Mouse (Mus musculus): Measurements from ENCODE around the gene Ikbip.

The Ikbip gene

GRCm38 (mm10) chr10:91122646-91123045, 39.9 kb downstream of the Ikbip start:
- no peak for DNase-seq (ENCODE audit: low spot score in 2 of 2)

GRCm38 (mm10) chr10:91123281-91123827, 40.6 kb downstream of the Ikbip start:
- DNase-seq (ENCODE audit: low spot score in 2 of 2) = no peak

DNA sequence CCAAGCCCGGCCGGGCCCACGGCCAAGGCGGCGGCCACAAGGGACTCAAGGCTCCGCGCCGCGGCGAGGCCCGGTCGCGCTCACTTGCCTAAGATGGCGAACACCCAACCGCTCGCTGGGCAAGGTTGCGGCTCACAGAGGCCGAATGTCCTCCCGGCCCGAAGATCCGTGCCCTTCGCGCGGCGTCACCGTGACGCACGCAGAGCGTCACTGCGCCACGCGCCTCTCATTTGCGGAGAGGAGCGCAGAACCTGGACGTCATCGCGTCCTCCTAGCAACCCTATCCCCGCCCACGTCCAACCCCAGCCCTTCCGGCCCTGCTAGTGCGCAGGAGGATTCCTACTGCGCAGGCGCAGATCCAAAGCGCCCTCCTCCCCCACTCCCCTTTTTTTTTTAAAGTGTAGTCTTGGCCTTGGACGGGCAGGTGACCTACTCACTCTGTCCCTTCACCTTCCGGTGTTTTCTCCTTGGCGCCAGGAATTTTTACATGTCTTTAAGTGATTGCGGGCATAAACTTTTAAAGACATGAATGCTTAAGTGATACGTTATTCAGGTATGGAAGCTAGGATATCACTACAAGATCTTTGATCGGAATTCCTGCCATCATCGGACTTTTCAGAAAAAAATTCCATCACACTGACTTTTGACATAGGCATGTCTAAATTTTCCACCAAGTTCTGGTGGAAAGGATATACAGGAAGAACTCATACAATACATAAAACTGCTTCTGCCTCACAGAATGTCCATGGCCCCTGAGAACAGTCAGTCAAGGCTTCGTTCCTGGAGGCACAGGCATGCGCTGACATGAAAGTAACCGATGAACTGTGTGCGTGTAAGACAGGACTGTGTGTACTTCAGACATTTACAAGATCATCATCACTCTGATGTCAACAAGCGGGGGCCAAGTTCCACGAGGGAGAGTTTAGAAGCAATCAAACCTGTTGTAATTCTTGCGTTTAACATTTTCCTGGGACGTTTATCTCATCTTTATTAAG, 41.4 kb downstream of the Ikbip start, which contains the start of gene Slc25a3:
Gene Slc25a3, minus strand, starts transcription at position 232 of the 995 bp plus-strand sequence.
- peak; percentile 88 to 96 for DNase-seq (ENCODE audit: low spot score in 2 of 2)

DNA sequence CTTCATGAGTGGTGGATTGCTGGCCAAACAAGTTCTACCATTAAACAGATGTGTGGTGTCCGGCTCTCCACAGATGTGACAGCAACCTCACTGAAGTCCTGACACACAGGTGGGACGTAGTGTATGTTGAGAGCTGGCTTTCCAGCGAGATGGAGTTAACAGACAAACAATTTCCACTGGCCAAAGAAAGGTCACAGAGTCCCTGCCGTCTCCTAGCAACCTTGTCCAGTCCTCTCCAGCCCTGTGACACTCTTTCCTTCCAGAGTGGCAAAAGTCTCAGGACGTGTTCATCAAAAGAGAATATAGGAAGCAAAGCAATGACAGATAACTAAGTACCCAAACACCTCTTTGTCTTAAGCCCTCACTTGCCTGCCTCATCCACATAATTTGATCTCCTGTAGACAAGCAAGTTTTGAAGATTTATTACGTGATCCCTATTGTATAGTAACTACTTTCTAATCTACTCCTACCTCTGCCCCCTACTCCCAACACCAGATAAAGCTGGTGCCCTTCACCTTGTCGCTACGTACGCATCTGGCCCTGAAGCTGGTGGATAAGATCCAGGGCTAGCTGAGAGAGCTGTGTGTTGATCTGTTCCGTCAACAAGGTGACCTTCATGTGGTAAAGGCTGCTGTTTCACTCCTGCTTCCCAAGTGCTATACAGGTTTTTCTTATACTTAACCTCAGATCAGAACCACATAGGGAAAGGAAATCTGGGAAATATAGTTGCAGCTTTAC, 44.0 kb downstream of the Ikbip start:
- DNase-seq (ENCODE audit: low spot score in 2 of 2) = no peak

DNA sequence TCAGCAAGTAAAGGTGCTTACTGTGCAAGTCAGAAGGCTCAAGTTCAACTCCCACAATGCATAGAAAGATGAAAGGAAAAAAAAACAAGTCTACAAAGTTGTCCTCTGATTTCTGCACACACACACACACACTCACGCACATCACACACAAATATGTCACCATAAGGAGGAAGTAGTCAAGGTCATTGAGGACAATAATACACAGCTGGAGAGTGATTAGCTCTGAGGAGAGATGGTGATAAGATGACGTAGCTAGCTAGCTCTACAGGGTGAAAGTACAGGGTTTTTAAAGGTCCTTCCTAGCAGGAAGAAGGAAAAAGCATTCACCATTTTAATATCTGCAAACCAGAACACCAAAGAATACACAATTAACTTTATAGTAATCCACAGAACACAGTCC, 44.7 kb downstream of the Ikbip start:
- no peak for DNase-seq (ENCODE audit: low spot score in 2 of 2)

DNA sequence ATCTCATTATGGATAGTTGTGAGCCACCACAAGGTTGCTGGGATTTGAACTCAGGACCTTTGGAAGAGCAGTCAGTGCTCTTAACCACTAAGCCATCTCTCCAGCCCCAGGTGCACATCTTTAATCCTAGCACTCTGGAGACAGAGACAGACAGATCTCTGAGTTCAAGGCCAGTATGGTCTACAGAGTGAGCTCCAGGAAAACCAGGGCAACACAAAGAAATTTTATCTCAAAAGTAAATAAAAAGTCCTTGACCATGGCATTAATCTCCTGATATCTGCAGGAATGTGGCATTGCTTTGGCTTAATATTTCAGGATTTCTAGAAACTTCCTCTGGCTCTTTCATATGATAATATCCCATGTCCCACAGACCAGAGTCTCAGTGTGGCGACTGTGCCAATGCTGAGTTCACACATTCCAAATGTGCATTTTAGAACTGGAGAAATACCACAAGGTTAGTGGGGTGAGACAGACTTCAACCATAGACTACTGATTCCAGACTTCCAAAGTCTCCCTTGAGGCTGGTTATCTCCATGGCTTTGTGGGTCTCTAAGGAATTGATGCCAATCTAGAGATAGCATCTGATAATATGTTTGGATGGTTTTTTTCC, 45.9 kb downstream of the Ikbip start:
- no peak for DNase-seq (ENCODE audit: low spot score in 2 of 2)

GRCm38 (mm10) chr10:91130792-91131191, 48.1 kb downstream of the Ikbip start:
- no peak for DNase-seq (ENCODE audit: low spot score in 2 of 2)

- DNase-seq (ENCODE audit: low spot score in 2 of 2) = no peak
Measured at GRCm38 (mm10) chr10:91131565-91131964, 48.8 kb downstream of the Ikbip start.

GRCm38 (mm10) chr10:91135302-91135972, 52.7 kb downstream of the Ikbip start:
- no peak for DNase-seq (ENCODE audit: low spot score in 2 of 2)

DNA sequence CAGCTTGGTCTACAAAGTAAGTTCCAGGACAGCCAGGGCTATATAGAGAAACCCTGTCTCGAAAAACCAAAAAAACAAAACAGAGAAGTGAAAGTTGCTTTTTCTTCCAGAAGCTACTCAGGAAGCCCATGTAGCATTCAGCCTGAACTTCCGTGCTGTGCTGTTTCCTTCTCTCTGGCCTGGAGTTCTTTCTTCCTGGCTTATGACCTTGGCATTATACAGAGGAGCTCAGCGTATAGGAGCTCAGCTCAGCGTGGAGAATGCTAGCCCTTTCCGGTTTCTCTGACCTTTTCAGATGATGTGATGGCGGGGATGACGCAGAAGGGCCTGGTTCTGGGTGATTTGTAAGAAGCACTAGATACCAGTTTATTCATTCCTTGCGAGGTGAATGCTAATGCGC, 54.7 kb downstream of the Ikbip start:
- DNase-seq (ENCODE audit: low spot score in 2 of 2) = no peak

GRCm38 (mm10) chr10:91138317-91138716, 55.6 kb downstream of the Ikbip start:
- DNase-seq (ENCODE audit: low spot score in 2 of 2) = no peak

DNA sequence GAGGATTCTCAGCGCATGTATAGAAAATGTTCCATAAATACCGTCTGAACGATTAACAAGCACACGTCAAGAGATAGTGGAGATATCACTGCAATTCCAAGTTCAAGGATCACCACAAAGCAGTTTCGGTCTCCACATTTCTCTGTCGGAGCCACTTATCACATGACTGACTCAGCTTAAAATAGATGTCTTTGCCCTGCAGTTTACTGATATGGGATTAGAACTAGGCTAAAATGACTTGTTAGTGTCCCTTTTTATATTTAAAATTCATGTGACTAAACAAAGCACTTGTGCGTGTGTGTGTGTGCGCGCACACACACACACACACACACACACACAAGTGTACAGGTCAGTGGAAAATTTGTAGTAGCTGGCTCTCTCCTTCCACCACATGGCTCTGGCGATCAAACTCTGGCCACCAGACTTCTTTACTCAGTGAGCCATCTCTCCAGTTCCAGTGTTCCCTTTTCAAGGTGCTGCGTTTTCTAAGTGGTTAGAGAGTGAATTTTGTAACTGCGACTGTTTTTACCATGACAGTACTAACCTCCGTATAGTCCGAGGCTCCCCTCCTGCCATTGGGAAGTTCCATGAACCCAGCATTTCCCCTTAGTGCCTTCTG, 56.5 kb downstream of the Ikbip start:
- DNase-seq (ENCODE audit: low spot score in 2 of 2) = no peak

DNA sequence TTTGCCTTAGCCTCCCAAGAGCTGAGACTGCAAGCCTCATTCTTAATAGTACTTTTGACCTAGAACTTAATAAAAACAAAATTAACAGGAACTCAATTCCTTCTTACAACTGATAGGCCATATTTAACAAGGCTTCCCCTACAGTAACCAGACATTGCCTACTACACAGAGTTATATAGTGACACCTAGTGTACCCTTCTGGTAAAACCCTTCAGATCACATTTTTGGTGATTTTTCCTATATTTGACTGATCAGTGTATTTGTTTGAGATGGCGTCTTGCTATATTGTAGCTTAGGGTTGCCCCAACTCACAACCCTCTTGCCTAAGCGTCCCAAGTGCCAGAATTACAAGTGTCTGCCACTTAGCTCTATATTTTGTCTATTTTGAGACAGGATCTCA, 58.8 kb downstream of the Ikbip start:
- DNase-seq (ENCODE audit: low spot score in 2 of 2) = no peak

- no peak for DNase-seq (ENCODE audit: low spot score in 2 of 2)
Measured at GRCm38 (mm10) chr10:91142654-91143191, 60.0 kb downstream of the Ikbip start.

- DNase-seq (ENCODE audit: low spot score in 2 of 2) = no peak
Measured at GRCm38 (mm10) chr10:91143313-91144230, 60.8 kb downstream of the Ikbip start.

DNA sequence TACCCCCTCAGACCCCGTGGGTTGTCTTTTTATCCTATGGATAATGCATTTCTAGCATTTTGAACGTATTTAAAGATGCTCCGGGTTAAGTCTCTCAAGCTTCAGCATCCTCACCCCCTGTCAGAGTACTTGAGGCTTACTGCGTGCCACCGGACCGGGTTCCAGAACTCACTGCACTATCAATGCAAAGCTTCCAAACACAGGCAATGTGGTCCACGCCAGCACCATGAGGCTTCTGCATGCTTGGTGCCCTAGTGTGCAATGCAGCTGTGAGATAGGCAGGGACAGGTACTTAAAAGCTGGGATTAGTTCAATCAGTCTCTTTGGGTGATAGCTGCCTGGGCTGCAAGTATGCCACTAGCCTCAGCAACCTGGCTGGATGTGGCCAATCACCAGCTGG, 62.7 kb downstream of the Ikbip start:
- DNase-seq (ENCODE audit: low spot score in 2 of 2) = no peak
